Comparison of ENCODE assay signal across 20 mouse cellular contexts in genomic region chr13:117785376-117785775, GRCm38 (mm10).
DNase-seq lines count a peak whose midpoint lies in the region; ATAC-seq and TF ChIP-seq lines count a peak whose summit lies in the region.
"Had no signal": no experiment of that assay in that cellular context is flagged by ENCODE, and none has a peak within 500 bp of the region (broad histone marks: within the 10 kb centered on the region; RNA-seq: fewer than 3 reads in every experiment).

No protein-coding gene starts in this region.

- intact Hi-C loops in heart, adult 2 months (cut with DNase I), result no loop called here

- H3K4me2 ChIP-seq in midbrain, postnatal 0 days (ENCODE audit: low read depth, low read length, poor library complexity, severe bottlenecking), result no peak overlapping the region
- H3K4me2 ChIP-seq in midbrain, embryonic 15.5 days, result no peak overlapping the region
- H3K4me2 ChIP-seq: embryonic facial prominence, embryonic 12.5 days; heart, embryonic 13.5 days; hindbrain, embryonic 15.5 days had no signal

- no peaks in the 10 kb centered on the region for H3K36me3 ChIP-seq in midbrain, postnatal 0 days (ENCODE audit: insufficient read depth, low read length)
- no peaks in the 10 kb centered on the region for H3K36me3 ChIP-seq in midbrain, embryonic 15.5 days (replicated peaks)
- H3K36me3 ChIP-seq in heart, adult 2 months (ENCODE audit: control insufficient read depth, insufficient read depth, low read length), result no peaks in the 10 kb centered on the region
- H3K36me3 ChIP-seq: embryonic facial prominence, embryonic 12.5 days; heart, embryonic 13.5 days; hindbrain, embryonic 15.5 days had no signal

- H3K4me1 ChIP-seq in midbrain, postnatal 0 days (ENCODE audit: insufficient read depth, low read length), result no peaks in the 10 kb centered on the region
- H3K4me1 ChIP-seq in midbrain, embryonic 15.5 days, result no peaks in the 10 kb centered on the region
- H3K4me1 ChIP-seq in heart, adult 2 months (ENCODE audit: control insufficient read depth, insufficient read depth, low read length), result no peaks in the 10 kb centered on the region
- H3K4me1 ChIP-seq: embryonic facial prominence, embryonic 12.5 days; heart, embryonic 13.5 days; hindbrain, embryonic 15.5 days had no signal

- TF ChIP-seq EP300 in heart, adult 2 months (IDR thresholded peaks at IDR 0.05; ENCODE audit: insufficient read depth, low read depth, low read length), result no peak

- no peak overlapping the region for H3K9ac ChIP-seq in midbrain, postnatal 0 days (replicated peaks; ENCODE audit: low read length, poor library complexity, severe bottlenecking)
- no peak overlapping the region for H3K9ac ChIP-seq in midbrain, embryonic 15.5 days
- H3K9ac ChIP-seq in heart, adult 2 months (ENCODE audit: low read depth, low read length), result no peak overlapping the region
- H3K9ac ChIP-seq: embryonic facial prominence, embryonic 12.5 days; heart, embryonic 13.5 days; hindbrain, embryonic 15.5 days had no signal

- H3K79me2 ChIP-seq in heart, adult 2 months (replicated peaks; ENCODE audit: control insufficient read depth, insufficient read depth, low read length), result no peaks in the 10 kb centered on the region

- TF ChIP-seq POLR2A in heart, adult 2 months (IDR thresholded peaks at IDR 0.05; ENCODE audit: insufficient read depth, low read depth, low read length), result no peak

- 95% methylated on average over 2 of the region's 2 CpGs for WGBS in midbrain, postnatal 0 days
- WGBS in midbrain, embryonic 15.5 days, result 97% methylated on average over 2 of the region's 2 CpGs
- WGBS in heart, adult 2 months, result 83% methylated on average over 2 of the region's 2 CpGs

- TF ChIP-seq CTCF in midbrain, postnatal 0 days (IDR thresholded peaks at IDR 0.05), result no peak
- TF ChIP-seq CTCF in heart, adult 2 months (IDR thresholded peaks at IDR 0.05), result no peak

- no peaks in the 10 kb centered on the region for H3K9me3 ChIP-seq in midbrain, postnatal 0 days (ENCODE audit: low read length)
- H3K9me3 ChIP-seq in midbrain, embryonic 15.5 days, result no peaks in the 10 kb centered on the region
- H3K9me3 ChIP-seq: embryonic facial prominence, embryonic 12.5 days; heart, embryonic 13.5 days; hindbrain, embryonic 15.5 days had no signal

- no peaks in the 10 kb centered on the region for H3K27me3 ChIP-seq in midbrain, postnatal 0 days (ENCODE audit: insufficient read depth, low read length)
- no peaks in the 10 kb centered on the region for H3K27me3 ChIP-seq in midbrain, embryonic 15.5 days (replicated peaks)
- no peaks in the 10 kb centered on the region for H3K27me3 ChIP-seq in heart, adult 2 months (ENCODE audit: control insufficient read depth, insufficient read depth, low read length)
- H3K27me3 ChIP-seq: embryonic facial prominence, embryonic 12.5 days; heart, embryonic 13.5 days; hindbrain, embryonic 15.5 days had no signal

- no peak overlapping the region for H3K4me3 ChIP-seq in midbrain, postnatal 0 days (ENCODE audit: low read depth, low read length)
- no peak overlapping the region for H3K4me3 ChIP-seq in midbrain, embryonic 15.5 days
- H3K4me3 ChIP-seq in heart, adult 2 months, result no peak overlapping the region
- H3K4me3 ChIP-seq: embryonic facial prominence, embryonic 12.5 days; erythroblast, embryonic 14.5 days; gastrocnemius, adult 2 months; heart, embryonic 13.5 days; hindbrain, embryonic 15.5 days had no signal

- DNase-seq in midbrain, postnatal 0 days (ENCODE audit: low spot score), result peak; percentile 54
- peak; percentile 78 to 82 for DNase-seq in cerebellum, adult 18-20 months
- peak; percentile 75 to 84 for DNase-seq in cerebellum, postnatal 14 days
- no peak for DNase-seq in heart, adult 2 months
- DNase-seq in kidney, adult 8-10 months, result no peak
- no peak for DNase-seq in lung, postnatal 25 days (ENCODE audit: low spot score)
- DNase-seq: adrenal gland, postnatal 36 days; gastrocnemius, adult 2 months; liver; lung, postnatal 10 days; right cerebral cortex, postnatal 4 days had no signal

- no peak for ATAC-seq in midbrain, postnatal 0 days (ENCODE audit: low FRiP score)
- no peak for ATAC-seq in midbrain, embryonic 15.5 days (replicated peaks)
- ATAC-seq: forebrain, embryonic 16.5 days; intestine, postnatal 0 days had no signal

- no peak overlapping the region for H3K27ac ChIP-seq in midbrain, postnatal 0 days (ENCODE audit: low read depth, low read length)
- no peak overlapping the region for H3K27ac ChIP-seq in midbrain, embryonic 15.5 days
- H3K27ac ChIP-seq in heart, adult 2 months, result no peak overlapping the region
- H3K27ac ChIP-seq: embryonic facial prominence, embryonic 12.5 days; gastrocnemius, adult 2 months; heart, embryonic 13.5 days; hindbrain, embryonic 15.5 days; kidney, postnatal 0 days; stomach, postnatal 0 days had no signal

Comparison
In these comparisons a context has a peak if more than half of its experiments do, and no peak if none do; other contexts are left out.
1. DNase-seq: peak in midbrain, postnatal 0 days (single experiment), cerebellum, adult 18-20 months (2 of 2) and cerebellum, postnatal 14 days (2 of 2); none in heart, adult 2 months (0 of 2), kidney, adult 8-10 months (0 of 2) and lung, postnatal 25 days (single experiment).